Mouse (Mus musculus) forebrain, embryonic 16.5 days (tissue): ENCODE results near the gene Aph1b. TPM values are rescaled to one million over a fixed set of nuclear protein-coding genes. Genes with fewer than 3 reads are reported as not detected.
A peak's percentile ranks its signal among the peaks of the same experiment; 100 is the strongest.

Experiments used
- ATAC-seq: fragments of 200-750 bp; cut with Nextera tagmentation; 2 replicates; pipeline ENCODE4 v1.8.0; 2017; ENCODE audit warnings: mild to moderate bottlenecking, moderate library complexity
- H3K27ac ChIP-seq: fragments of 300-500 bp; sonication (generic); 2 replicates; pipeline ENCODE4 v1.5.1; 2014; ENCODE audit warnings: low read length, control low read depth
- H3K27me3 ChIP-seq: fragments of 300-500 bp; sonication (generic); replicated peaks from 2 replicates; pipeline ENCODE4 v1.6.1; 2014; ENCODE audit warnings: low read length; ENCODE audit not compliant: control insufficient read depth, insufficient read depth
- H3K36me3 ChIP-seq: fragments of 300-500 bp; sonication (generic); 2 replicates; pipeline ENCODE4 v1.6.1; 2014; ENCODE audit not compliant: control insufficient read depth, insufficient read depth
- H3K4me1 ChIP-seq: fragments of 300-500 bp; sonication (generic); replicated peaks from 2 replicates; pipeline ENCODE4 v1.6.1; 2014; ENCODE audit warnings: low read length; ENCODE audit not compliant: control insufficient read depth, insufficient read depth
- H3K4me2 ChIP-seq: fragments of 300-500 bp; sonication (generic); 2 replicates; pipeline ENCODE4 v1.6.1; 2014; ENCODE audit warnings: mild to moderate bottlenecking, low read length, control low read depth
- H3K4me3 ChIP-seq: fragments of 300-500 bp; sonication (generic); replicated peaks from 2 replicates; pipeline ENCODE4 v1.5.1; 2014; ENCODE audit warnings: mild to moderate bottlenecking, low read length, control low read depth
- H3K9ac ChIP-seq: fragments of 300-500 bp; sonication (generic); replicated peaks from 2 replicates; pipeline ENCODE4 v1.6.1; 2014; ENCODE audit warnings: low read depth, low read length, control low read depth
- H3K9me3 ChIP-seq: fragments of 300-500 bp; sonication (generic); 2 replicates; pipeline ENCODE4 v1.6.1; 2016; ENCODE audit warnings: low read length; ENCODE audit not compliant: control insufficient read depth
- WGBS: fragments of 180-500 bp; shearing (Covaris S2); extraction: QIAGEN DNeasy Blood & Tissue Kit; methylation state at CpG from one replicate; pipeline ENCODE4 v1.1.7; 2014; 5-methylcytosine and 5-hydroxymethylcytosine counted together
- polyA plus RNA-seq: library from polyadenylated mRNA; unstranded; fragments of >200 nt; fragmentation: Nextera tagmentation; extraction: Ambion mirVana; gene quantifications from 2 replicates; pipeline ENCODE4 v1.2.1, GENCODE M21; 2015

Aph1b gene
- polyA plus RNA-seq, 1 experiment from 2014 or later, result 32.9 TPM

- no peaks in the 10 kb centered on the region for H3K9me3 ChIP-seq
- no peak overlapping the region for H3K4me3 ChIP-seq
- no peaks in the 10 kb centered on the region for H3K27me3 ChIP-seq
- H3K27ac ChIP-seq, result no peak overlapping the region
- WGBS, result 75% methylated on average over 1 of the region's 1 CpGs
- H3K4me2 ChIP-seq, result no peak overlapping the region
- no peak overlapping the region for H3K9ac ChIP-seq
- no peak for ATAC-seq
- H3K4me1 ChIP-seq, result no peaks in the 10 kb centered on the region
- H3K36me3 ChIP-seq, result no peaks in the 10 kb centered on the region
Measured at GRCm38 (mm10) chr9:66760991-66761390, 34.3 kb downstream of the Aph1b start.

- Histone ChIP-seq H3K27ac (no peak overlapping the region), H3K9me3 (no peaks in the 10 kb centered on the region), H3K4me2 (no peak overlapping the region), H3K4me3 (no peak overlapping the region), H3K9ac (no peak overlapping the region), H3K4me1 (no peaks in the 10 kb centered on the region), H3K36me3 (no peaks in the 10 kb centered on the region), H3K27me3 (no peaks in the 10 kb centered on the region)
- ATAC-seq, result no peak
- WGBS, result 82% methylated on average over 6 of the region's 6 CpGs
Measured at GRCm38 (mm10) chr9:66752849-66753248, 42.4 kb downstream of the Aph1b start.

DNA sequence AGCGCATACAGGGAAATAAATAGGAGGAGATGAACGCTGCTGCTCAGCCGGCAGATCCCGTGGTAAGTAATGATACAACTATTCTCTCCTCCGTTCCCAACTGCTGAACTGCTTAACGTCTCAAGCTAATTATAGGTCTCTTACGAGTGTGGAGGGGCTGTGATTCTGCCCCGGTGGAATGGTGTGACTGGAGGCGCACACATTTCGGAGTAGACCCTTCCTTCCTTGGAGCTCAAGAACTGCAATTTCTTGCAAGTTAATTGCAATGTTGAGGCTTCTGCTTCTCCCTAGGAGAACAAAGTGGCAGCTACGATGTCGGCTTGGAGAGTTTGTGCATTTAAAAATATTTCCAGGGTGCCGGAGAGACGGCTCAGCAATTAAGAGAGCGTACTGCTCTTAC is 46.9 kb downstream of the Aph1b start:
- H3K4me3 ChIP-seq, result no peak overlapping the region
- no peaks in the 10 kb centered on the region for H3K9me3 ChIP-seq
- no peaks in the 10 kb centered on the region for H3K27me3 ChIP-seq
- H3K4me2 ChIP-seq, result no peak overlapping the region
- H3K36me3 ChIP-seq, result no peaks in the 10 kb centered on the region
- H3K9ac ChIP-seq, result no peak overlapping the region
- peak; percentile 45; the same call in 1 of the 2 replicates for ATAC-seq
- no peaks in the 10 kb centered on the region for H3K4me1 ChIP-seq
- WGBS, result 69% methylated on average over 15 of the region's 15 CpGs
- H3K27ac ChIP-seq, result no peak overlapping the region

DNA sequence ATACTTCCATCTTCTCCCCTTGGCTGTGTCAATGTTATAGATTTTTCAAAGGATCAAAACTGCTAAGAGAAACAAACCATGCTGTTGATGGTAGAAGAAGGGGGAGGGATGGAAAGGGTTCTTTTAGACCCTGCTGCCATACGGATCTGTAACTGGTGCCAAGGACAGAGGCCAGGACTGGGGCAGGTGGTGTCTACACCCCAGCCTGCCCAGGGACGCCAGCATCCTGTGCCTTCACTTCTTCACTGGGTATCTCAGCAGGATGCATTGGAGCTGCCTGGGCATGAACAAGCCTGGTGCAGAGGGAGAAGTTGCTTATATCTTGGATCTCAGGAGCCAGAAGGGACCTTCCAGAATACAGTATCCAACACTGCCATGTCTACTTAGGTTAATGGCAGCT is 50.8 kb downstream of the Aph1b start:
- H3K27ac ChIP-seq, result no peak overlapping the region
- H3K27me3 ChIP-seq, result no peaks in the 10 kb centered on the region
- no peaks in the 10 kb centered on the region for H3K4me1 ChIP-seq
- no peak overlapping the region for H3K4me3 ChIP-seq
- 89% methylated on average over 2 of the region's 2 CpGs for WGBS
- no peak overlapping the region for H3K4me2 ChIP-seq
- H3K9me3 ChIP-seq, result no peaks in the 10 kb centered on the region
- H3K36me3 ChIP-seq, result no peaks in the 10 kb centered on the region
- no peak for ATAC-seq
- no peak overlapping the region for H3K9ac ChIP-seq

DNA sequence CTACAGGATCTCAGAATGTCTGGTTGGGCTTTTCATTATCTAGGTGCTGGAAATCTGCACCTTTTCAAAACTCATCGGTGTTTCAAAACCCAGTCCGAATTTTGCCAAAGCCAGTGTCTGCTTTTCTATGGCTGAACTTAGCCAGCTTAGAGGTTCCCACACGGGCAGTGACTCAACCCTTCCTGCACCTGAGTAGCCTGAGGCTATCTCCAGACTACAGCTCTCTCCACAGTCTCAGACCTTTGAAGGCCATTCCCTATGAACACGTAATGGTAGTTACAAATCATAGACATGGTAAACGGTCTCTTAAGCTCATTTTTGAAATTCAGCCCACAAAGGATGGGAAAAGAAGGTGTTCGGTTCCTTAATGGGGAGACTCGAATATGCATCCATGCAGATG is 55.8 kb downstream of the Aph1b start:
- Histone ChIP-seq H3K27me3 (no peaks in the 10 kb centered on the region), H3K4me1 (no peaks in the 10 kb centered on the region), H3K27ac (no peak overlapping the region), H3K9ac (no peak overlapping the region), H3K4me3 (no peak overlapping the region), H3K36me3 (no peaks in the 10 kb centered on the region), H3K9me3 (no peaks in the 10 kb centered on the region), H3K4me2 (no peak overlapping the region)
- no peak for ATAC-seq
- WGBS, result 88% methylated on average over 7 of the region's 7 CpGs

DNA sequence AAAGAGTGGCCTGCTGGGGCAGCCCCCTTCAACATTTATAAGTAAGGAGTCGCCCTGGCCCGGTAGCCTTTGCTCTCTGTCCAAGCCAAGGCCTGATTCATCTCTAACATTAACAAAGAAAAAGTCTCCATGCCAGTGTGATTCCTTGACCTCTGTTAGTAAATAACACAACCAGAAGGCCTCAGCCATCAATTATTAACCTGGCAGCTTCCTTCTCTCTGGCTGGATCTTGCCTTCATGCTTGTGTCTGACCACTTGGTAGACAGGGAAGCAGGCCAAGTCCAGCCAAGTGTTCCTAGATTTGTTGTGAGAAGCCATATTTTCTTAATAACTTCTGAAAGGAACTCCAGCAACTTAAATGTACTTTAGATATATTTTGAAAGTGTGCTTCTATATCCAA is 58.7 kb downstream of the Aph1b start:
- H3K4me2 ChIP-seq, result no peak overlapping the region
- no peaks in the 10 kb centered on the region for H3K27me3 ChIP-seq
- no peaks in the 10 kb centered on the region for H3K36me3 ChIP-seq
- no peak for ATAC-seq
- peaks cover 6% of the 10 kb centered on the region; the same call in 1 of the 2 replicates for H3K4me1 ChIP-seq
- no peak overlapping the region for H3K27ac ChIP-seq
- no peak overlapping the region for H3K4me3 ChIP-seq
- 81% methylated on average over 2 of the region's 2 CpGs for WGBS
- H3K9me3 ChIP-seq, result no peaks in the 10 kb centered on the region
- no peak overlapping the region for H3K9ac ChIP-seq

DNA sequence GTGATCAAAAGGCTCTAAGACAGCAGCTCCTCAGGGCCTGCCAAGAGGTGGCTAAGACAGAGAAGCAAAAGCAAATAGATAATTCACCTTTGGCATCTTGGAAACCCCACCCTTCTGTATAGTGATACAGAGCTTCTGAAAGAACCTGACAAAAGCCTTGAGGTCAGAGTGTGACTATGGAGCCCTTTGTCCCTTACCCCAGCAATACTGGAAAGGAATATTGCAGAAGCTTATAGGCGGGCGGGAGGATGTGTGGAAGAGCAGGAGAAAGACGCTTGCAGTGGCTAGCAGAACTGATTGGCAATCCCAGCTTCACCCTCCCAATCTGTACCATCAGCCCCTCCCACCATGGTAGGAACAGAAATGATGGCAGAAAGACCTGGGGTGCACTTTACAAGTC is 59.3 kb downstream of the Aph1b start:
- H3K9ac ChIP-seq, result no peak overlapping the region
- no peaks in the 10 kb centered on the region for H3K27me3 ChIP-seq
- no peak for ATAC-seq
- H3K4me2 ChIP-seq, result no peak overlapping the region
- no peak overlapping the region for H3K27ac ChIP-seq
- no peaks in the 10 kb centered on the region for H3K36me3 ChIP-seq
- H3K4me1 ChIP-seq, result peaks cover 6% of the 10 kb centered on the region; the same call in 1 of the 2 replicates
- no peaks in the 10 kb centered on the region for H3K9me3 ChIP-seq
- no peak overlapping the region for H3K4me3 ChIP-seq
- 86% methylated on average over 3 of the region's 3 CpGs for WGBS

GRCm38 (mm10) chr9:66735122-66735521 is 60.2 kb downstream of the Aph1b start:
- H3K9me3 ChIP-seq, result no peaks in the 10 kb centered on the region
- no peak for ATAC-seq

GRCm38 (mm10) chr9:66734568-66734967 is 60.7 kb downstream of the Aph1b start:
- H3K27ac ChIP-seq, result no peak overlapping the region
- H3K27me3 ChIP-seq, result no peaks in the 10 kb centered on the region
- no peak for ATAC-seq
- H3K4me1 ChIP-seq, result peaks cover 6% of the 10 kb centered on the region; the same call in 1 of the 2 replicates
- H3K4me3 ChIP-seq, result no peak overlapping the region
- WGBS, result 91% methylated on average over 6 of the region's 6 CpGs
- H3K4me2 ChIP-seq, result no peak overlapping the region
- no peaks in the 10 kb centered on the region for H3K9me3 ChIP-seq
- no peak overlapping the region for H3K9ac ChIP-seq
- H3K36me3 ChIP-seq, result no peaks in the 10 kb centered on the region

More at GRCm38 (mm10) chr9:66735122-66735521, 60.2 kb downstream of the Aph1b start:
- H3K4me2 ChIP-seq, result no peak overlapping the region
- H3K9ac ChIP-seq, result no peak overlapping the region
- no peak overlapping the region for H3K4me3 ChIP-seq
- peaks cover 6% of the 10 kb centered on the region; the same call in 1 of the 2 replicates for H3K4me1 ChIP-seq
- H3K27ac ChIP-seq, result no peak overlapping the region
- 81% methylated on average over 2 of the region's 2 CpGs for WGBS
- no peaks in the 10 kb centered on the region for H3K27me3 ChIP-seq
- no peaks in the 10 kb centered on the region for H3K36me3 ChIP-seq
